Mouse (Mus musculus) thymus, postnatal 25 days (tissue): ENCODE results near the gene Steap1.

Experiments used
- DNase-seq: peaks from one replicate; pipeline ENCODE4 v3.0.0; 2022

Steap1 gene

DNA sequence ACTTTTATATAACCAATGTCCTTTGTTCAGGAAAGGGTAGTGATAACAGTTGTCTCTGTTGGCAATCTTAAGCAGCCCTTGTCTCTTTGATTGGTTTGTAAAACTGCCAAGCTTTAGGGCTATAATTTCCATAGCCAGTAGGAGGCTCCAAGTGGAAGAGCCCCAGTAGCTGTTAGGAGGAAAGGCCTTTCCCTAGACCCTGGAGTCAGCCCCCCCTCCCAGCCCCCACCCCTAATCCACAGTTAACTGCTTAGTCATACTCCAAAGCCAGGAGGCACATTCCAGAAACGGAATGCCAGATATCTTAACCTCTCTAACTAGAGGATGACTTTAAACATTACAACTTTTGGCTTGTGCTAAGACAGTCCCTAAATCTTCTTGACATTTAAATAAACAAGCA lies 62.2 kb downstream of the Steap1 start:
- DNase-seq: no peak
